Mouse (Mus musculus): ENCODE measurements around the gene Fgf2. TPM values are rescaled to one million over a fixed set of nuclear protein-coding genes. Genes with fewer than 3 reads are reported as not detected.

Fgf2 gene
- total and polyA plus RNA-seq, 3 experiments = 0.15 to 0.53 TPM; not detected in 1

DNA sequence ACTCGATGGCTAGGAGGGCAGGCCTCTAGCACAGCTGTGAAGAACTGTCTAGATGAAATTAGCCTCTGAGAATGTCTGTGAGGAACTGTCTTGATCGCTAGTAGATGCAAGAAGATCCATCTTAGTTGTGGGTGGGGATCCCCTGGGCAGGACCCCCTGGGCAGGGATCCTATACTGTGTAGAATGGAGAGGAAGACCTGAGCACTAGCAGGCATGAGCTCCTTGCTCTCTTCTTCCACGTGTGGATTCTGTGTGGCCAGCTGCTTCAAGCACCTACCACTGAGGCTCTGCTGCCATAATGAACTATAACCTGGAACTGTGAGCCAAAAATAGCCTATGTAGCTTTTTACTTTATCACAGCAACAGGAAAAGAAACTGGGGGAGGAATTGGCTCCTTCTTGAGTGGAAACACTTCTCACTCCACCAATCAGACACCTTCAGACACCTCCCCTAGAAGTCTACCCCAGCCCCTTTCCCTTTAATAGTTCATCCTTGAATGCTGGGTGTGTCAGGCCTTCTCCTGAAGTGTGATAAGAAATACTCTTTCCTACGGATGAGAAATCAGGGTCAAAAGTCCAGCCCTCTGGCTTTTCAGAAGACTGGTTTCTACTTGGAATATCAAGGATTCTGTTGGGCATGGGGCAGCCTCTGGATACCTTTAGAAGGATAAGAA is 18.4 kb downstream of the Fgf2 start:
- Histone ChIP-seq H3K4me1 (ENCODE audit: control insufficient read depth in 1 of 2, insufficient read depth in 2 of 2, low read length in 2 of 2) (peaks cover 0 to 12% of the 10 kb centered on the region in 2 experiments; a peak in 2 of 4 replicates), H3K9ac (ENCODE audit: control insufficient read depth, low read depth, low read length, poor library complexity, severe bottlenecking) (no peak overlapping the region)

DNA sequence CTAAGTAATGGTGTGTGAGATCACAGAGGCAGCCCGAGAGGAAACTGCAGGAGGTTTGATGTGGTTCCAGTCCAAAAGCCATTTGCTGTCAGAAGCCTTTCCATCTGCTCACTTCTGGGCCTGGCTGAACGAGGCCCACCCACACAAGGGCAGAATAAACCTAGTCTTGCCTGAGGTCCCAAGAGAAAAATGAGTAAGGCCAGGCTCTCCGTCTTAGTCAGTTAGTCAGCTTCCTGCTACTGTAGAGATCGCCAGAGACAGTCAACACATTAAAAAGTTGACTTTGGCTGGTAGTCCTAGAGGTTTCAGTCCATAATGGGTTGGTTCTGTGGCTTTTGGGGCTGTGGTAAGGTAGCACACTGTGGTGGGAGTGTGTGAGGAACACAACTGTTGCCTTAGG is 22.3 kb downstream of the Fgf2 start:
- H3K79me2 ChIP-seq (ENCODE audit: control insufficient read depth, insufficient read depth, low read length, poor library complexity) = no peaks in the 10 kb centered on the region
- peaks cover 0 to 12% of the 10 kb centered on the region in 2 experiments; a peak in 2 of 4 replicates for H3K4me1 ChIP-seq (ENCODE audit: control insufficient read depth in 1 of 2, insufficient read depth in 2 of 2, low read length in 2 of 2)
- TF ChIP-seq MYC (IDR thresholded peaks at IDR 0.05; ENCODE audit: low read depth, low read length) (no peak), USF2 (IDR thresholded peaks at IDR 0.05; ENCODE audit: borderline replicate concordance in 1 of 2, insufficient read depth in 1 of 2, low read depth in 1 of 2, low read length in 2 of 2) (no peak), SMC3 (IDR thresholded peaks at IDR 0.05; ENCODE audit: low read depth, low read length) (no peak), MAZ (IDR thresholded peaks at IDR 0.05; ENCODE audit: low read depth, low read length) (no peak), CTCF (IDR thresholded peaks at IDR 0.05 in 2 of 3, conservative IDR thresholded peaks at IDR 0.05 in 1 of 3; ENCODE audit: control insufficient read depth in 1 of 3, insufficient read depth in 1 of 3, low read depth in 2 of 3, low read length in 3 of 3, poor library complexity in 1 of 3, severe bottlenecking in 1 of 3) (no peak), ZNF384 (IDR thresholded peaks at IDR 0.05; ENCODE audit: low read depth, low read length) (no peak), CHD2 (IDR thresholded peaks at IDR 0.05; ENCODE audit: low read length) (no peak), HCFC1 (IDR thresholded peaks at IDR 0.05; ENCODE audit: low read depth, low read length) (no peak), USF1 (IDR thresholded peaks at IDR 0.05; ENCODE audit: low read depth, low read length) (no peak), E2F4 (IDR thresholded peaks at IDR 0.05; ENCODE audit: borderline replicate concordance, low read depth, low read length) (no peak), RAD21 (IDR thresholded peaks at IDR 0.05; ENCODE audit: low read depth, low read length) (no peak), ELF1 (IDR thresholded peaks at IDR 0.05; ENCODE audit: low read depth, low read length) (no peak), GABPA (IDR thresholded peaks at IDR 0.05; ENCODE audit: low read depth, low read length) (no peak), TBP (IDR thresholded peaks at IDR 0.05; ENCODE audit: low read depth, low read length) (no peak), KAT2A (conservative IDR thresholded peaks at IDR 0.05; ENCODE audit: low read depth, low read length) (no peak), MXI1 (IDR thresholded peaks at IDR 0.05; ENCODE audit: low read depth, low read length) (no peak), ZMIZ1 (IDR thresholded peaks at IDR 0.05; ENCODE audit: low read depth, low read length) (no peak), JUND (IDR thresholded peaks at IDR 0.05; ENCODE audit: low read depth, low read length) (no peak), POLR2AphosphoS2 (IDR thresholded peaks at IDR 0.05; ENCODE audit: low read length) (no peak), SIN3A (IDR thresholded peaks at IDR 0.05; ENCODE audit: low read length) (no peak)
- no peaks in the 10 kb centered on the region for H3K9me3 ChIP-seq (replicated peaks; ENCODE audit: insufficient read depth, low read length)
- no peak overlapping the region for H3K9ac ChIP-seq (ENCODE audit: control insufficient read depth, low read depth, low read length, poor library complexity, severe bottlenecking)
- H3K27me3 ChIP-seq (ENCODE audit: control insufficient read depth in 1 of 2, insufficient read depth in 2 of 2, low read length in 2 of 2) = no peaks in the 10 kb centered on the region; a peak in 2 of 4 replicates
- H3K36me3 ChIP-seq (ENCODE audit: control insufficient read depth in 1 of 2, insufficient read depth in 2 of 2, low read length in 2 of 2) = peaks cover 0 to 4% of the 10 kb centered on the region in 2 experiments; a peak in 2 of 4 replicates
- DNase-seq (ENCODE audit: low read depth, low spot score) = no peak
- H3K4me3 ChIP-seq (ENCODE audit: control insufficient read depth in 1 of 2, insufficient read depth in 1 of 2, low read depth in 2 of 2, low read length in 2 of 2) = no peak overlapping the region
- H3K27ac ChIP-seq (ENCODE audit: control insufficient read depth, low read depth, low read length) = no peak overlapping the region

More for the DNA sequence above, 18.4 kb downstream of the Fgf2 start:
- Histone ChIP-seq H3K36me3 (ENCODE audit: control insufficient read depth in 1 of 2, insufficient read depth in 2 of 2, low read length in 2 of 2) (peaks cover 0 to 4% of the 10 kb centered on the region in 2 experiments; a peak in 2 of 4 replicates), H3K79me2 (ENCODE audit: control insufficient read depth, insufficient read depth, low read length, poor library complexity) (no peaks in the 10 kb centered on the region), H3K27me3 (ENCODE audit: control insufficient read depth in 1 of 2, insufficient read depth in 2 of 2, low read length in 2 of 2) (no peaks in the 10 kb centered on the region; a peak in 1 of 4 replicates), H3K27ac (ENCODE audit: control insufficient read depth, low read depth, low read length) (no peak overlapping the region), H3K9me3 (replicated peaks; ENCODE audit: insufficient read depth, low read length) (no peaks in the 10 kb centered on the region), H3K4me3 (ENCODE audit: control insufficient read depth in 1 of 2, insufficient read depth in 1 of 2, low read depth in 2 of 2, low read length in 2 of 2) (no peak overlapping the region)
- no peak for DNase-seq (ENCODE audit: low read depth, low spot score)
- TF ChIP-seq CHD1 (IDR thresholded peaks at IDR 0.05; ENCODE audit: low read depth, low read length) (no peak), NELFE (IDR thresholded peaks at IDR 0.05; ENCODE audit: low read depth, low read length) (no peak), MXI1 (IDR thresholded peaks at IDR 0.05; ENCODE audit: low read depth, low read length) (no peak), MYB (IDR thresholded peaks at IDR 0.05; ENCODE audit: low read depth, low read length) (no peak), UBTF (IDR thresholded peaks at IDR 0.05; ENCODE audit: borderline replicate concordance, insufficient read depth, low read depth, low read length) (no peak), USF2 (IDR thresholded peaks at IDR 0.05; ENCODE audit: borderline replicate concordance in 1 of 2, insufficient read depth in 1 of 2, low read depth in 1 of 2, low read length in 2 of 2) (no peak), JUND (IDR thresholded peaks at IDR 0.05; ENCODE audit: low read depth, low read length) (no peak), GATA1 (IDR thresholded peaks at IDR 0.05; ENCODE audit: low read depth, low read length) (no peak), TCF12 (IDR thresholded peaks at IDR 0.05; ENCODE audit: low read depth, low read length) (no peak)

All from MEL (cell line).